Mouse (Mus musculus) midbrain, embryonic 11.5 days (tissue): Measurements from ENCODE around the gene Dhrs3. TPM values are rescaled to one million over a fixed set of nuclear protein-coding genes. Genes with fewer than 3 reads are reported as not detected.

Experiments
- ATAC-seq: fragments of 200-750 bp; cut with Nextera tagmentation; 2 replicates; pipeline ENCODE4 v1.8.0; 2017; ENCODE audit warnings: moderate TSS enrichment, moderate library complexity; ENCODE audit not compliant: low FRiP score
- DNase-seq: peaks from one replicate; pipeline ENCODE4 v3.0.0; 2015; ENCODE audit warnings: low spot score; ENCODE audit errors: missing footprints
- H3K27ac ChIP-seq: fragments of 300-500 bp; sonication (generic); 2 replicates; pipeline ENCODE4 v1.5.1; 2014; ENCODE audit warnings: low read depth, low read length
- H3K27me3 ChIP-seq: fragments of 300-500 bp; sonication (generic); 2 replicates; pipeline ENCODE4 v1.6.1; 2014; ENCODE audit warnings: mild to moderate bottlenecking, low read length, moderate library complexity, mixed read lengths; ENCODE audit not compliant: control insufficient read depth, insufficient read depth
- H3K36me3 ChIP-seq: fragments of 300-500 bp; sonication (generic); 2 replicates; pipeline ENCODE4 v1.6.1; 2014; ENCODE audit warnings: mild to moderate bottlenecking, low read length, moderate library complexity, mixed read lengths; ENCODE audit not compliant: control insufficient read depth, insufficient read depth
- H3K4me1 ChIP-seq: fragments of 300-500 bp; sonication (generic); 2 replicates; pipeline ENCODE4 v1.6.1; 2014; ENCODE audit warnings: low read length; ENCODE audit not compliant: control insufficient read depth, insufficient read depth
- H3K4me2 ChIP-seq: fragments of 300-500 bp; sonication (generic); 2 replicates; pipeline ENCODE4 v1.6.1; 2014; ENCODE audit warnings: mild to moderate bottlenecking, moderate library complexity
- H3K4me3 ChIP-seq: fragments of 300-500 bp; sonication (generic); 2 replicates; pipeline ENCODE4 v1.5.1; 2014; ENCODE audit warnings: low read depth, low read length
- H3K9ac ChIP-seq: fragments of 300-500 bp; sonication (generic); 2 replicates; pipeline ENCODE4 v1.6.1; 2014; ENCODE audit warnings: low read length
- H3K9me3 ChIP-seq: fragments of 300-500 bp; sonication (generic); 2 replicates; pipeline ENCODE4 v1.6.1; 2016; ENCODE audit warnings: low read length; ENCODE audit not compliant: control insufficient read depth
- WGBS: fragments of 180-500 bp; shearing (Covaris S2); extraction: QIAGEN DNeasy Blood & Tissue Kit; methylation state at CpG from one replicate; pipeline ENCODE4 v1.1.7; 2014; 5-methylcytosine and 5-hydroxymethylcytosine counted together
- polyA plus RNA-seq: library from polyadenylated mRNA; unstranded; fragments of >200 nt; fragmentation: Nextera tagmentation; extraction: Ambion mirVana; gene quantifications from 2 replicates; pipeline ENCODE4 v1.2.1, GENCODE M21; 2014

Dhrs3 gene
- polyA plus RNA-seq, 1 experiment from 2014 or later = 5.9 TPM

GRCm38 (mm10) chr4:144886460-144886859 is 6.2 kb upstream of the Dhrs3 start:
- Histone ChIP-seq H3K27ac (no peak overlapping the region), H3K36me3 (no peaks in the 10 kb centered on the region), H3K9ac (no peak overlapping the region), H3K4me2 (no peak overlapping the region), H3K9me3 (no peaks in the 10 kb centered on the region), H3K4me3 (no peak overlapping the region), H3K27me3 (peaks cover 6% of the 10 kb centered on the region), H3K4me1 (no peaks in the 10 kb centered on the region)
- no peak for DNase-seq
- WGBS = 68% methylated on average over 6 of the region's 6 CpGs
- no peak for ATAC-seq

- Histone ChIP-seq H3K27ac (no peak overlapping the region), H3K27me3 (peaks cover 12% of the 10 kb centered on the region), H3K4me2 (no peak overlapping the region), H3K9me3 (no peaks in the 10 kb centered on the region), H3K9ac (no peak overlapping the region), H3K4me3 (no peak overlapping the region), H3K36me3 (no peaks in the 10 kb centered on the region), H3K4me1 (peaks cover 5% of the 10 kb centered on the region)
- DNase-seq (peak; percentile 60), ATAC-seq (no peak)
- 91% methylated on average over 4 of the region's 4 CpGs for WGBS
These were observed 3.9 kb upstream of the Dhrs3 start for GRCm38 (mm10) chr4:144888750-144889149.

- DNase-seq (peak; percentile 69), ATAC-seq (no peak)
- peaks cover 21% of the 10 kb centered on the region for H3K27me3 ChIP-seq
- H3K27ac ChIP-seq = no peak overlapping the region
- WGBS = 84% methylated on average over 9 of the region's 9 CpGs
- no peak overlapping the region for H3K4me3 ChIP-seq
- H3K4me1 ChIP-seq = peaks cover 14% of the 10 kb centered on the region
- H3K4me2 ChIP-seq = no peak overlapping the region
- H3K36me3 ChIP-seq = no peaks in the 10 kb centered on the region
- no peak overlapping the region for H3K9ac ChIP-seq
- no peaks in the 10 kb centered on the region for H3K9me3 ChIP-seq
These were observed 2.9 kb upstream of the Dhrs3 start for GRCm38 (mm10) chr4:144889505-144890301.

GRCm38 (mm10) chr4:144890690-144891120 is 1.9 kb upstream of the Dhrs3 start:
- no peaks in the 10 kb centered on the region for H3K9me3 ChIP-seq
- H3K4me2 ChIP-seq = no peak overlapping the region
- no peaks in the 10 kb centered on the region for H3K36me3 ChIP-seq
- H3K4me3 ChIP-seq = no peak overlapping the region
- 15% methylated on average over 7 of the region's 7 CpGs for WGBS
- no peak overlapping the region for H3K9ac ChIP-seq
- no peak overlapping the region for H3K27ac ChIP-seq
- ATAC-seq = peak; percentile 31
- peaks cover 26% of the 10 kb centered on the region for H3K27me3 ChIP-seq
- peaks cover 16% of the 10 kb centered on the region for H3K4me1 ChIP-seq
- DNase-seq = peak; percentile 97

- DNase-seq = no peak
- WGBS = 44% methylated on average over 10 of the region's 10 CpGs
- H3K9ac ChIP-seq = no peak overlapping the region
- H3K27ac ChIP-seq = no peak overlapping the region
- H3K4me2 ChIP-seq = no peak overlapping the region
- no peak overlapping the region for H3K4me3 ChIP-seq
- no peaks in the 10 kb centered on the region for H3K36me3 ChIP-seq
- H3K9me3 ChIP-seq = no peaks in the 10 kb centered on the region
- H3K27me3 ChIP-seq = peaks cover 26% of the 10 kb centered on the region
- peaks cover 17% of the 10 kb centered on the region for H3K4me1 ChIP-seq
- peak; percentile 1; the same call in 1 of the 2 replicates for ATAC-seq
These were observed 1.4 kb upstream of the Dhrs3 start for GRCm38 (mm10) chr4:144891121-144891711.

- H3K27ac ChIP-seq = no peak overlapping the region
- H3K4me2 ChIP-seq = peak overlapping the region; percentile 78
- H3K9me3 ChIP-seq = no peaks in the 10 kb centered on the region
- H3K4me1 ChIP-seq = peaks cover 18% of the 10 kb centered on the region
- DNase-seq (peak; percentile 86), ATAC-seq (no peak)
- peak overlapping the region; percentile 44; the same call in 1 of the 2 replicates for H3K9ac ChIP-seq
- 13% methylated on average over 5 of the region's 5 CpGs for WGBS
- H3K36me3 ChIP-seq = no peaks in the 10 kb centered on the region
- peaks cover 26% of the 10 kb centered on the region for H3K27me3 ChIP-seq
- H3K4me3 ChIP-seq = peak overlapping the region; percentile 40
These were observed 889 bp upstream of the Dhrs3 start for GRCm38 (mm10) chr4:144891743-144892132.

- WGBS = 0% methylated on average over 12 of the region's 12 CpGs
- Histone ChIP-seq H3K9ac (peak overlapping the region; percentile 44), H3K27ac (no peak overlapping the region), H3K36me3 (no peaks in the 10 kb centered on the region), H3K4me3 (peak overlapping the region; percentile 40), H3K4me1 (peaks cover 18% of the 10 kb centered on the region), H3K4me2 (peak overlapping the region; percentile 78), H3K9me3 (no peaks in the 10 kb centered on the region), H3K27me3 (peaks cover 26% of the 10 kb centered on the region)
- DNase-seq = no peak
- ATAC-seq = no peak
These were observed 278 bp downstream of the Dhrs3 start for GRCm38 (mm10) chr4:144892937-144893272.

GRCm38 (mm10) chr4:144893561-144894486 is 1.2 kb downstream of the Dhrs3 start:
- DNase-seq (peak; percentile 93), ATAC-seq (0 out of 2 replicates have a peak, but pooled peaks have one; percentile 3)
- peaks cover 26% of the 10 kb centered on the region for H3K27me3 ChIP-seq
- peaks cover 18% of the 10 kb centered on the region for H3K4me1 ChIP-seq
- H3K36me3 ChIP-seq = no peaks in the 10 kb centered on the region
- H3K9me3 ChIP-seq = no peaks in the 10 kb centered on the region
- H3K27ac ChIP-seq = no peak overlapping the region
- peak overlapping the region; percentile 78 for H3K4me2 ChIP-seq
- peak overlapping the region; percentile 44 for H3K9ac ChIP-seq
- peak overlapping the region; percentile 40 for H3K4me3 ChIP-seq
- 1% methylated on average over 44 of the region's 44 CpGs for WGBS
